Mouse (Mus musculus) adipocyte (in vitro differentiated cells): ENCODE data around the gene Slc35c1.
A peak's percentile ranks its signal among the peaks of the same experiment; 100 is the strongest.

ENCODE experiments used
- DNase-seq: peaks from one replicate; pipeline ENCODE4 v3.0.0-alpha.2; 2016; ENCODE audit warnings: low spot score

The Slc35c1 gene

GRCm38 (mm10) chr2:92434375-92434745 is 26.0 kb downstream of the Slc35c1 start:
- DNase-seq = peak; percentile 77

- DNase-seq = peak; percentile 99
These were observed 26.6 kb downstream of the Slc35c1 start, which contains the start of gene Cry2 for GRCm38 (mm10) chr2:92433578-92434374. Gene Cry2, minus strand, starts transcription at chr2:92434043.

- DNase-seq = peak; percentile 88
These were observed 27.7 kb downstream of the Slc35c1 start for GRCm38 (mm10) chr2:92432299-92433295.

GRCm38 (mm10) chr2:92431611-92432179 is 28.6 kb downstream of the Slc35c1 start:
- peak; percentile 62 for DNase-seq

GRCm38 (mm10) chr2:92430723-92431541 is 29.4 kb downstream of the Slc35c1 start:
- peak; percentile 93 for DNase-seq

- peak; percentile 41 for DNase-seq
These were observed 30.2 kb downstream of the Slc35c1 start for GRCm38 (mm10) chr2:92430089-92430488.

- DNase-seq = peak; percentile 87
These were observed 32.5 kb downstream of the Slc35c1 start for GRCm38 (mm10) chr2:92427882-92428281.

- DNase-seq = peak; percentile 56
These were observed 33.9 kb downstream of the Slc35c1 start for GRCm38 (mm10) chr2:92426426-92426825.

- DNase-seq = no peak
These were observed 35.0 kb downstream of the Slc35c1 start for GRCm38 (mm10) chr2:92425366-92425765.

- DNase-seq = peak; percentile 97
These were observed 35.7 kb downstream of the Slc35c1 start for GRCm38 (mm10) chr2:92424462-92425308.

GRCm38 (mm10) chr2:92423702-92424461 is 36.5 kb downstream of the Slc35c1 start:
- DNase-seq = peak; percentile 97

- DNase-seq = no peak
These were observed 37.2 kb downstream of the Slc35c1 start for GRCm38 (mm10) chr2:92423156-92423555.

GRCm38 (mm10) chr2:92422388-92423135 is 37.8 kb downstream of the Slc35c1 start:
- DNase-seq = peak; percentile 50

GRCm38 (mm10) chr2:92421723-92422387 is 38.5 kb downstream of the Slc35c1 start:
- DNase-seq = peak; percentile 86

GRCm38 (mm10) chr2:92411705-92412104 is 48.6 kb downstream of the Slc35c1 start:
- DNase-seq = peak; percentile 28

GRCm38 (mm10) chr2:92408309-92409045 is 51.9 kb downstream of the Slc35c1 start:
- DNase-seq = no peak

- no peak for DNase-seq
These were observed 54.7 kb downstream of the Slc35c1 start for GRCm38 (mm10) chr2:92405687-92406086.

- peak; percentile 18 for DNase-seq
These were observed 55.6 kb downstream of the Slc35c1 start for GRCm38 (mm10) chr2:92404737-92405136.
